Mouse (Mus musculus): ENCODE measurements around the gene Klhl18. TPM values are rescaled to one million over a fixed set of nuclear protein-coding genes. Genes with fewer than 3 reads are reported as not detected.

Klhl18 gene
- polyA plus RNA-seq, 1 experiment from 2014 or later: 10.9 TPM

- Histone ChIP-seq H3K4me1 (no peaks in the 10 kb centered on the region), H3K27me3 (no peaks in the 10 kb centered on the region), H3K27ac (no peak overlapping the region; the same call in 1 of the 2 replicates), H3K4me3 (no peak overlapping the region), H3K4me2 (replicated peaks) (no peak overlapping the region), H3K9ac (no peak overlapping the region), H3K9me3 (no peaks in the 10 kb centered on the region), H3K36me3 (no peaks in the 10 kb centered on the region)
- no peak for ATAC-seq (ENCODE audit: insufficient number of reproducible peaks, insufficient read depth, low FRiP score, low TSS enrichment)
- 78% methylated on average over 2 of the region's 2 CpGs for WGBS
Measured at GRCm38 (mm10) chr9:110459145-110459727, 17.3 kb downstream of the Klhl18 start.

DNA sequence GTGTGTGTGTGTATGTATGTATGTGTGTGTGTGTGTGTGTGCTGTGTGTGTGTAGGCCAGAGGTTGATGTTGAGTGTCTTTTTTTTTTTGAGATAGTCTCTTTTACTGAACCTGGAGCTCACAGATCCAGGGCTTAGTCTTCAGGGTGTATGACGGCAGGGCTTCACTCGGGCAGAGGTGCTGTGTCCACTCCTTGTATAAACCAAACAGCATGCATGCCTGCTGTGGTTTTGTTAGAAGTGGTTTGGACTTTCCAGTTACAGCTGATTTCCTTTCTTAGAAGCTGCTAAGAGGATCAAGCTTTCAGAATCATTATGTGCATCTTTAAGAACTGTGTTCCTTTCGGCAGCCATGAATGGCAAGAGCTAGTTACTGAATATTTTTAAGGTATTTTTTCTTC, 18.6 kb downstream of the Klhl18 start:
- no peak for ATAC-seq (ENCODE audit: insufficient number of reproducible peaks, insufficient read depth, low FRiP score, low TSS enrichment)
- H3K9ac ChIP-seq: no peak overlapping the region
- H3K36me3 ChIP-seq: no peaks in the 10 kb centered on the region
- H3K4me3 ChIP-seq: no peak overlapping the region
- no peak overlapping the region for H3K27ac ChIP-seq
- WGBS: 93% methylated on average over 3 of the region's 3 CpGs
- no peaks in the 10 kb centered on the region for H3K4me1 ChIP-seq
- H3K4me2 ChIP-seq (replicated peaks): no peak overlapping the region
- H3K27me3 ChIP-seq: no peaks in the 10 kb centered on the region
- no peaks in the 10 kb centered on the region for H3K9me3 ChIP-seq

DNA sequence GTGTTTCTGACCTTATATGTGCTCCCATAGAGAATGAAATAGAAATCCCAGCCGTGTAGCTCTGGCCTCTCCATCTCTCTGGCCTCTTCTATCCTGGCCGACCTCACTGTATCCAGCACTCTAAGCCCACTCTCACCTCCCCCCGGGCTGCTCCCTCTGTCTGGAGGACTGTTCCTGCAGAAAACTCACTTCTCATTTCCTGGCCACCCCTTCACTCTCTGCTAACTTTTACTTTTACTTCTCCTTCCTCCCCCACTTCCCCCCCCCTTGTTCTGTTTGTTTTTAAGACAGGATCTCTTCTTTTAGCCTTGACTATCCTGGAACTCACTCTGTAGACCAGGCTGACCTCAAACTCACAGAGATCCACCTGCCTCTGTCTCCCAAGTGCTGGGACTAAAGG, 24.0 kb downstream of the Klhl18 start:
- no peak overlapping the region for H3K27ac ChIP-seq

DNA sequence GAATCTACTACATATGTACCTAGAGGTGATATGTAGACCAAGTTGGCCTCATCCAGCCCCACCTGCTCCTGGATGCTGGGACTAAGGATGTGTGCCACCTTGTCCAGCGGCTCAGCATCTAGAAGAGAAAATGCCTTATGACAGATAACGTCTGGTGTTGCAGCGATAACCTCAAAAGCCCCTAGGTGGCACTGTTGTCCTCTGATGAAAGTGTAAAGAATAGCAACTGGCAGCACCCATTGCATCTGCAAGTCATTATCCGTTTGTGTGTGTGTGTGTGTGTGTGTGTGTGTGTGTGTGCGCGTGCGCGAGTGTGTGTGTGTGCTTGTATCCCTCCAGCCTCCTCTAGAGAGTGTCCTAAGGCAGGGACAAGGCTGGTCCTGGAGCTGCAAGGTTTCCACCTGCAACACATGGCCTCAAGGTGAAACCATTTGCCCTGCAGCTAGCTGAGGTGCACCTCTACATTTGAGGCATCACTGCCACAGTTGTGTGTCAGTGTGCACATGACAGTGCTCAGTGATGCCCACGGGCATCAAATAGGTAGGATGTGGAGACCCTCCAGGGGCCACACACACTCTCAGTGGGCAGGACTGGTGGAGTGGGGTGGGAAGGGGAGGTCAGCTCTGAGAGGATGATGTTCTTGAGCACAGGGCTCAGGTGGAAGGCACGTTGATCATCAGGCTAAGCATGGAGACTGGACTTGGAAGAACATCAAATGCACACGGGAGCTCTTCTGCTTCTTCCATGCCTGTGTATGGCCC, 27.5 kb downstream of the Klhl18 start:
- Histone ChIP-seq H3K27ac (0 out of 2 replicates have a peak overlapping the region, but pooled peaks have one; percentile 7), H3K4me1 (peaks cover 4% of the 10 kb centered on the region), H3K36me3 (peaks cover 12% of the 10 kb centered on the region; the same call in 1 of the 2 replicates), H3K4me3 (no peak overlapping the region), H3K4me2 (replicated peaks) (no peak overlapping the region; the same call in 1 of the 2 replicates), H3K9me3 (no peaks in the 10 kb centered on the region), H3K9ac (no peak overlapping the region), H3K27me3 (no peaks in the 10 kb centered on the region)
- WGBS: 22% methylated on average over 11 of the region's 11 CpGs
- ATAC-seq (ENCODE audit: insufficient number of reproducible peaks, insufficient read depth, low FRiP score, low TSS enrichment): peak; percentile 82

More for the DNA sequence above, 24.0 kb downstream of the Klhl18 start:
- Histone ChIP-seq H3K4me2 (replicated peaks) (no peak overlapping the region), H3K9me3 (no peaks in the 10 kb centered on the region), H3K36me3 (peaks cover 9% of the 10 kb centered on the region; the same call in 1 of the 2 replicates), H3K4me1 (peaks cover 4% of the 10 kb centered on the region), H3K27me3 (no peaks in the 10 kb centered on the region), H3K9ac (no peak overlapping the region), H3K4me3 (no peak overlapping the region)
- 74% methylated on average over 3 of the region's 3 CpGs for WGBS
- ATAC-seq (ENCODE audit: insufficient number of reproducible peaks, insufficient read depth, low FRiP score, low TSS enrichment): no peak

GRCm38 (mm10) chr9:110448356-110448755, 28.1 kb downstream of the Klhl18 start:
- no peak overlapping the region for H3K27ac ChIP-seq
- no peak overlapping the region for H3K9ac ChIP-seq
- no peak overlapping the region for H3K4me2 ChIP-seq (replicated peaks)
- no peaks in the 10 kb centered on the region for H3K27me3 ChIP-seq
- peaks cover 4% of the 10 kb centered on the region for H3K4me1 ChIP-seq
- 82% methylated on average over 15 of the region's 15 CpGs for WGBS
- ATAC-seq (ENCODE audit: insufficient number of reproducible peaks, insufficient read depth, low FRiP score, low TSS enrichment): peak; percentile 59; the same call in 1 of the 2 replicates
- H3K4me3 ChIP-seq: no peak overlapping the region
- no peaks in the 10 kb centered on the region for H3K9me3 ChIP-seq
- peaks cover 12% of the 10 kb centered on the region; the same call in 1 of the 2 replicates for H3K36me3 ChIP-seq

DNA sequence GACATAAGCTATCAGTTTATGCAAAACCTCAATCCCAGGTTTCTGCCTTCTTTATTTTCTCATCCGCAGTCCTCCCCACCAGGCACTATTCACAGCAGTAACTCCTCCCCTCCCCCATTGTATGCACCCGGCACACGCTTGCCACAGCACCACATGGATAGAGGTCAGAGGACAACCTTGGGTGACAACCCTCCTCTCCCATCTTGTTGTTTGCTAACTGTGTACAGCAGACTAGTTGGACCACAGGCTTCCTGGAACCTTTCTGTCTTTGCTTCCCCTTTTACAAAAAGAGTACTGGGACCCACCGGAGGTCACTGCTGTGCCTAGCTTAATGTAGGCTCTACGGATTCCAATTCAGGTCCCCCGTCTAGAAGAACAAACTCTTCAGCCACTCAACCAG, 35.9 kb downstream of the Klhl18 start:
- Histone ChIP-seq H3K36me3 (peaks cover 19% of the 10 kb centered on the region), H3K9ac (no peak overlapping the region), H3K9me3 (no peaks in the 10 kb centered on the region), H3K4me2 (replicated peaks) (no peak overlapping the region), H3K4me3 (no peak overlapping the region), H3K4me1 (no peaks in the 10 kb centered on the region), H3K27me3 (no peaks in the 10 kb centered on the region), H3K27ac (no peak overlapping the region)
- ATAC-seq (ENCODE audit: insufficient number of reproducible peaks, insufficient read depth, low FRiP score, low TSS enrichment): no peak
- 90% methylated on average over 6 of the region's 6 CpGs for WGBS

DNA sequence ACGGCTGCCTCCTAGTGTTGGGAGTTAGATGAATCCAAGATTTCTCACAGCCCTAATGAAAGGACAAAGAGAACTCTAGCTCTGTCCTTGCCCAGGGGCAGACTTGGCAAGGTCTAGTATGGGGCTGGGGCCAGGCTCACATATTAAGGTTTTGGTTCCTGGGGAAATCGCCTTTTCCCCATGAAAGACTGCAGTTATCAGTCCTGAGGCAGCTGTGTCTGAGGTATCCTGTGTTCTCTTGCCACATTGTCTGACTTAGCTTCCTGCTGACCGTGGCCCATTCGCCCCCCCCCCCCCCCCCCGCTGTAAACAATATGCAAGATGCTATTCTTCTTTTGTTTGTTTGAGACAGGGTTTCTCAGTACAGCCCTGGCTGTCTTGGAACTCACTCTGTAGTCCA, 36.4 kb downstream of the Klhl18 start:
- H3K36me3 ChIP-seq: peaks cover 24% of the 10 kb centered on the region
- H3K4me2 ChIP-seq (replicated peaks): no peak overlapping the region
- H3K9me3 ChIP-seq: no peaks in the 10 kb centered on the region
- no peaks in the 10 kb centered on the region for H3K27me3 ChIP-seq
- no peak for ATAC-seq (ENCODE audit: insufficient number of reproducible peaks, insufficient read depth, low FRiP score, low TSS enrichment)
- H3K4me3 ChIP-seq: no peak overlapping the region
- H3K4me1 ChIP-seq: no peaks in the 10 kb centered on the region
- no peak overlapping the region for H3K27ac ChIP-seq
- WGBS: 54% methylated on average over 4 of the region's 5 CpGs
- no peak overlapping the region for H3K9ac ChIP-seq

DNA sequence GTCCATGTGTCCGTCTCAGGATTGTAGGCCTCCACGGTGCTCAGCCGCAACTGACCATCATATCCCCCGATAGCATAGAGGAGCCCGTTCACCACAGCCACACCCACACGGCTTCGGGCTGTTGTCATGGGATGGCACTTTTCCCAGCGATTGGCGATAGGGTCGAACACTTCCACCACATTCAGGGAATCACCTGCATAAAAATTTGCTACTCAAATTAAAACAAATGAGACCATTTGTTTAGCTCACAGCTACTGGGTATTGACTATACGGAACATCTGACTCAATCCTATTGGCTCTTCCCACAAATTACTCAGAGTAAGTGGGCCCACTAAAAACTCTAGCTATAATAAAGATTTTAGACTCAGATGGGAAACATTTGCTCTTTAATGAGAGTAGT, 40.5 kb downstream of the Klhl18 start:
- 93% methylated on average over 11 of the region's 11 CpGs for WGBS
- H3K4me2 ChIP-seq (replicated peaks): no peak overlapping the region
- H3K4me3 ChIP-seq: no peak overlapping the region
- peaks cover 32% of the 10 kb centered on the region for H3K36me3 ChIP-seq
- H3K27me3 ChIP-seq: no peaks in the 10 kb centered on the region
- no peak for ATAC-seq (ENCODE audit: insufficient number of reproducible peaks, insufficient read depth, low FRiP score, low TSS enrichment)
- no peaks in the 10 kb centered on the region for H3K4me1 ChIP-seq
- no peaks in the 10 kb centered on the region for H3K9me3 ChIP-seq
- no peak overlapping the region for H3K27ac ChIP-seq
- no peak overlapping the region for H3K9ac ChIP-seq

DNA sequence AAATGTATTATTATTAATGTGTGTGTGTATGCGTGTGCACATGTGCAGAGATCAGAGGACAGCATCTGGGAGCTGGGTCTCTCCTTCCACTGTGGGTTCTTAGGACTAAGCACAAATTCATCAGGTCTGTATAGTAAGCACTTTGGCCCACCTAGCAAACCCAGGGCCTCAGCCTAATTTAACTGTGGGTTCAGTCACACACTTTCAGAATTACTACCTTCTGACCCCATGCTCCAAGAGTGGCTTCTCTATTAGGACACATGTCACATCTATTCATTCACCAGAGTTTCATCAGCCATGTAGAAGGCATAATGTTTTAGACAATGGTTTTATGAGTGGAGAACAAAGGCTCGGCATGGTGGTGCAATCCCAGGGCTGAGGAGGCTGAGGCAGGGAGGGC, 43.4 kb downstream of the Klhl18 start:
- WGBS: 97% methylated on average over 2 of the region's 2 CpGs
- no peak overlapping the region for H3K4me3 ChIP-seq
- H3K4me2 ChIP-seq (replicated peaks): no peak overlapping the region
- no peaks in the 10 kb centered on the region for H3K9me3 ChIP-seq
- no peak overlapping the region for H3K9ac ChIP-seq
- H3K27me3 ChIP-seq: no peaks in the 10 kb centered on the region
- H3K4me1 ChIP-seq: no peaks in the 10 kb centered on the region
- H3K27ac ChIP-seq: no peak overlapping the region
- H3K36me3 ChIP-seq: peaks cover 52% of the 10 kb centered on the region
- ATAC-seq (ENCODE audit: insufficient number of reproducible peaks, insufficient read depth, low FRiP score, low TSS enrichment): no peak

DNA sequence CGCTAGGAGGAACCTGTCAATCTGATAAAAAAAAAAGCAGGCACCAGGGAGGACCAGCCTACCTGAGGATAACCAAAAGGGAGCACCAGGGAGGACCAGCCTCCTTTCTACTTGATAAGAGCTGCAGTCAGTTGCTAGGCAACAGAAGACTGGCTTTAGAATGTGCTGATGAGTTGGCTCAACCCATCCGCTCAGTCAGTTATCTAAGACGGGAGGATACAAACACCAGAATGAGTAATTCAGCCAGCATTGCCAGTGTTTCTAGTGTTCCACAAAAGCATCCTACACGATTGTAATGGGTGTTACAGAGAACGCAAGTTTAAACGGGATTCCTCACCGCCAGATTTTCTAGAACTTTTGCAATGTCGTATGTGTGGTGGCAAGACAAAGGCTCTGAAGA, 45.3 kb downstream of the Klhl18 start:
- H3K4me1 ChIP-seq: no peaks in the 10 kb centered on the region
- H3K36me3 ChIP-seq: peaks cover 53% of the 10 kb centered on the region
- H3K27ac ChIP-seq: no peak overlapping the region
- ATAC-seq (ENCODE audit: insufficient number of reproducible peaks, insufficient read depth, low FRiP score, low TSS enrichment): no peak
- 88% methylated on average over 8 of the region's 8 CpGs for WGBS
- H3K27me3 ChIP-seq: no peaks in the 10 kb centered on the region
- H3K4me2 ChIP-seq (replicated peaks): no peak overlapping the region
- H3K9me3 ChIP-seq: no peaks in the 10 kb centered on the region
- H3K9ac ChIP-seq: no peak overlapping the region
- no peak overlapping the region for H3K4me3 ChIP-seq

DNA sequence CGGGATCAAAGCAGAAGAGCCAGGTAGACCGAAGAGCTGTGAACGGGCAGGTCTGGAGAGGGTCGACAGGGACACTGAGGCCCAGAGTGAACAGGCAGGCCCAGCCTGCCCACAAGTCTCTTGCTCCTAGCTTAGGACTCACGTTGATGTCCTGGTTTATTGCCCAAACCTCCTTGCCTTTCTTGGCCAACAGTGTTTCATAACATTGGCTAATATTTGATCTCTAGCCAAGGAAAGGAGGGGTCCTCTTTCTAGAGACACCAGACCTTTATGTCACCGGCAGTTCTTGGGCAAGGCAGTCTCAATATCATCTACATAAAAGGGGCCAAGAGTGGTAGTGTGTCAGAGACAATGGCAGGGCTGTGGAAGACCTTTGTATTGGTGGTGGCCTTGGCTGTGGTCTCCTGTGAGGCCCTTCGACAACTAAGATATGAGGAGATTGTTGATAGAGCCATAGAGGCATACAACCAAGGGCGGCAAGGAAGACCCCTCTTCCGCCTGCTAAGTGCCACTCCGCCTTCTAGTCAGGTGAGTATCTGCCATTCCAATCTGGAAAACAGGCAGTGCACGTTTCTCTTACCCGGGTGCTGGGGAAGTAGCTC, 56.9 kb downstream of the Klhl18 start, which contains the start of gene Ngp:
Gene Ngp (plus strand): TSS at position 237 of the 602 bp plus-strand sequence.
- H3K9me3 ChIP-seq: no peaks in the 10 kb centered on the region
- 90% methylated on average over 12 of the region's 12 CpGs for WGBS
- no peak for ATAC-seq (ENCODE audit: insufficient number of reproducible peaks, insufficient read depth, low FRiP score, low TSS enrichment)
- no peak within 1 kb of the TSS for H3K9ac ChIP-seq
- H3K27ac ChIP-seq: no peak within 1 kb of the TSS
- no peaks in the 10 kb centered on the region for H3K27me3 ChIP-seq
- H3K4me1 ChIP-seq: no peaks in the 10 kb centered on the region
- no peak within 1 kb of the TSS for H3K4me3 ChIP-seq
- H3K36me3 ChIP-seq: no peaks in the 10 kb centered on the region
- H3K4me2 ChIP-seq (replicated peaks): no peak within 1 kb of the TSS

- no peaks in the 10 kb centered on the region for H3K27me3 ChIP-seq
- WGBS: 53% methylated on average over 9 of the region's 9 CpGs
Measured at GRCm38 (mm10) chr9:110413785-110414184, 62.7 kb downstream of the Klhl18 start.

More at GRCm38 (mm10) chr9:110413785-110414184, 62.7 kb downstream of the Klhl18 start:
- Histone ChIP-seq H3K4me2 (replicated peaks) (no peak overlapping the region), H3K9me3 (no peaks in the 10 kb centered on the region), H3K4me3 (no peak overlapping the region), H3K9ac (no peak overlapping the region), H3K4me1 (no peaks in the 10 kb centered on the region), H3K27ac (no peak overlapping the region), H3K36me3 (no peaks in the 10 kb centered on the region)
- no peak for ATAC-seq (ENCODE audit: insufficient number of reproducible peaks, insufficient read depth, low FRiP score, low TSS enrichment)
